Mouse (Mus musculus): ENCODE data around the gene Tmem136. TPM values are rescaled to one million over a fixed set of nuclear protein-coding genes. Genes with fewer than 3 reads are reported as not detected.

Gene Tmem136
- polyA plus RNA-seq, 1 experiment from 2014 or later: 13.6 TPM

- no peak overlapping the region for H3K4me3 ChIP-seq (ENCODE audit: low read depth, low read length)
- H3K27ac ChIP-seq (replicated peaks; ENCODE audit: low read depth, low read length): no peak overlapping the region
Observed at GRCm38 (mm10) chr9:43101936-43102595, 14.3 kb downstream of the Tmem136 start.

GRCm38 (mm10) chr9:43098922-43099321, 17.4 kb downstream of the Tmem136 start:
- Histone ChIP-seq H3K9ac (replicated peaks; ENCODE audit: low read length) (no peak overlapping the region), H3K4me3 (ENCODE audit: low read depth, low read length) (no peak overlapping the region), H3K9me3 (replicated peaks; ENCODE audit: control insufficient read depth, low read length) (no peaks in the 10 kb centered on the region), H3K4me2 (ENCODE audit: low read depth, low read length) (no peak overlapping the region), H3K4me1 (ENCODE audit: control insufficient read depth, insufficient read depth, low read length) (no peaks in the 10 kb centered on the region), H3K36me3 (replicated peaks; ENCODE audit: control insufficient read depth, insufficient read depth, low read depth, low read length) (no peaks in the 10 kb centered on the region), H3K27ac (replicated peaks; ENCODE audit: low read depth, low read length) (no peak overlapping the region), H3K27me3 (ENCODE audit: control insufficient read depth, insufficient read depth, low read length) (no peaks in the 10 kb centered on the region)
- ATAC-seq (replicated peaks; ENCODE audit: insufficient number of reproducible peaks, low FRiP score, low TSS enrichment, low read depth): no peak
- DNase-seq (ENCODE audit: low spot score): no peak
- 58% methylated on average over 4 of the region's 4 CpGs for WGBS

More at GRCm38 (mm10) chr9:43101936-43102595, 14.3 kb downstream of the Tmem136 start:
- H3K9ac ChIP-seq (replicated peaks; ENCODE audit: low read length): no peak overlapping the region
- H3K36me3 ChIP-seq (replicated peaks; ENCODE audit: control insufficient read depth, insufficient read depth, low read depth, low read length): no peaks in the 10 kb centered on the region
- H3K4me2 ChIP-seq (ENCODE audit: low read depth, low read length): no peak overlapping the region
- no peaks in the 10 kb centered on the region for H3K9me3 ChIP-seq (replicated peaks; ENCODE audit: control insufficient read depth, low read length)
- whole genome bisulfite sequencing: 76% methylated on average over 8 of the region's 8 CpGs
- H3K27me3 ChIP-seq (ENCODE audit: control insufficient read depth, insufficient read depth, low read length): no peaks in the 10 kb centered on the region
- DNase-seq (ENCODE audit: low spot score) (no peak), ATAC-seq (replicated peaks; ENCODE audit: insufficient number of reproducible peaks, low FRiP score, low TSS enrichment, low read depth) (no peak)
- H3K4me1 ChIP-seq (ENCODE audit: control insufficient read depth, insufficient read depth, low read length): no peaks in the 10 kb centered on the region; the same call in 1 of the 2 replicates

GRCm38 (mm10) chr9:43097801-43098557, 18.4 kb downstream of the Tmem136 start:
- Histone ChIP-seq H3K9ac (replicated peaks; ENCODE audit: low read length) (no peak overlapping the region), H3K4me2 (ENCODE audit: low read depth, low read length) (no peak overlapping the region), H3K4me3 (ENCODE audit: low read depth, low read length) (no peak overlapping the region), H3K9me3 (replicated peaks; ENCODE audit: control insufficient read depth, low read length) (no peaks in the 10 kb centered on the region), H3K36me3 (replicated peaks; ENCODE audit: control insufficient read depth, insufficient read depth, low read depth, low read length) (no peaks in the 10 kb centered on the region), H3K4me1 (ENCODE audit: control insufficient read depth, insufficient read depth, low read length) (no peaks in the 10 kb centered on the region), H3K27ac (replicated peaks; ENCODE audit: low read depth, low read length) (no peak overlapping the region), H3K27me3 (ENCODE audit: control insufficient read depth, insufficient read depth, low read length) (no peaks in the 10 kb centered on the region)
- no peak for ATAC-seq (replicated peaks; ENCODE audit: insufficient number of reproducible peaks, low FRiP score, low TSS enrichment, low read depth)
- WGBS: 92% methylated on average over 3 of the region's 3 CpGs
- DNase-seq (ENCODE audit: low spot score): no peak

- Histone ChIP-seq H3K36me3 (replicated peaks; ENCODE audit: control insufficient read depth, insufficient read depth, low read depth, low read length) (no peaks in the 10 kb centered on the region), H3K27me3 (ENCODE audit: control insufficient read depth, insufficient read depth, low read length) (no peaks in the 10 kb centered on the region), H3K4me3 (ENCODE audit: low read depth, low read length) (no peak overlapping the region), H3K4me1 (ENCODE audit: control insufficient read depth, insufficient read depth, low read length) (no peaks in the 10 kb centered on the region), H3K27ac (replicated peaks; ENCODE audit: low read depth, low read length) (no peak overlapping the region), H3K9ac (replicated peaks; ENCODE audit: low read length) (no peak overlapping the region), H3K4me2 (ENCODE audit: low read depth, low read length) (no peak overlapping the region), H3K9me3 (replicated peaks; ENCODE audit: control insufficient read depth, low read length) (no peaks in the 10 kb centered on the region)
- ATAC-seq (replicated peaks; ENCODE audit: insufficient number of reproducible peaks, low FRiP score, low TSS enrichment, low read depth): no peak
- DNase-seq (ENCODE audit: low spot score): no peak
Observed at GRCm38 (mm10) chr9:43096337-43096736, 20.0 kb downstream of the Tmem136 start.

- no peak for DNase-seq (ENCODE audit: low spot score)
- no peak overlapping the region for H3K9ac ChIP-seq (replicated peaks; ENCODE audit: low read length)
- no peaks in the 10 kb centered on the region for H3K9me3 ChIP-seq (replicated peaks; ENCODE audit: control insufficient read depth, low read length)
- H3K4me3 ChIP-seq (ENCODE audit: low read depth, low read length): no peak overlapping the region
- no peak overlapping the region for H3K4me2 ChIP-seq (ENCODE audit: low read depth, low read length)
- no peak overlapping the region for H3K27ac ChIP-seq (replicated peaks; ENCODE audit: low read depth, low read length)
- WGBS: 90% methylated on average over 4 of the region's 4 CpGs
- no peaks in the 10 kb centered on the region for H3K36me3 ChIP-seq (replicated peaks; ENCODE audit: control insufficient read depth, insufficient read depth, low read depth, low read length)
- no peaks in the 10 kb centered on the region for H3K27me3 ChIP-seq (ENCODE audit: control insufficient read depth, insufficient read depth, low read length)
- no peaks in the 10 kb centered on the region for H3K4me1 ChIP-seq (ENCODE audit: control insufficient read depth, insufficient read depth, low read length)
- ATAC-seq (replicated peaks; ENCODE audit: insufficient number of reproducible peaks, low FRiP score, low TSS enrichment, low read depth): no peak
Observed at GRCm38 (mm10) chr9:43094828-43095227, 21.5 kb downstream of the Tmem136 start.

GRCm38 (mm10) chr9:43093803-43094202, 22.6 kb downstream of the Tmem136 start:
- H3K27me3 ChIP-seq (ENCODE audit: control insufficient read depth, insufficient read depth, low read length): no peaks in the 10 kb centered on the region
- no peaks in the 10 kb centered on the region for H3K36me3 ChIP-seq (replicated peaks; ENCODE audit: control insufficient read depth, insufficient read depth, low read depth, low read length)
- 80% methylated on average over 3 of the region's 3 CpGs for WGBS
- no peaks in the 10 kb centered on the region for H3K9me3 ChIP-seq (replicated peaks; ENCODE audit: control insufficient read depth, low read length)
- ATAC-seq (replicated peaks; ENCODE audit: insufficient number of reproducible peaks, low FRiP score, low TSS enrichment, low read depth) (no peak), DNase-seq (ENCODE audit: low spot score) (no peak)
- H3K27ac ChIP-seq (replicated peaks; ENCODE audit: low read depth, low read length): no peak overlapping the region
- no peak overlapping the region for H3K4me2 ChIP-seq (ENCODE audit: low read depth, low read length)
- no peaks in the 10 kb centered on the region for H3K4me1 ChIP-seq (ENCODE audit: control insufficient read depth, insufficient read depth, low read length)
- no peak overlapping the region for H3K4me3 ChIP-seq (ENCODE audit: low read depth, low read length)
- H3K9ac ChIP-seq (replicated peaks; ENCODE audit: low read length): no peak overlapping the region

GRCm38 (mm10) chr9:43085686-43086285, 30.6 kb downstream of the Tmem136 start:
- no peak overlapping the region for H3K9ac ChIP-seq (replicated peaks; ENCODE audit: low read length)
- no peaks in the 10 kb centered on the region for H3K27me3 ChIP-seq (ENCODE audit: control insufficient read depth, insufficient read depth, low read length)
- DNase-seq (ENCODE audit: low spot score) (no peak), ATAC-seq (replicated peaks; ENCODE audit: insufficient number of reproducible peaks, low FRiP score, low TSS enrichment, low read depth) (no peak)
- H3K4me2 ChIP-seq (ENCODE audit: low read depth, low read length): no peak overlapping the region
- no peak overlapping the region for H3K4me3 ChIP-seq (ENCODE audit: low read depth, low read length)
- 95% methylated on average over 1 of the region's 1 CpGs for WGBS
- no peaks in the 10 kb centered on the region for H3K4me1 ChIP-seq (ENCODE audit: control insufficient read depth, insufficient read depth, low read length)
- H3K27ac ChIP-seq (replicated peaks; ENCODE audit: low read depth, low read length): no peak overlapping the region
- no peaks in the 10 kb centered on the region for H3K36me3 ChIP-seq (replicated peaks; ENCODE audit: control insufficient read depth, insufficient read depth, low read depth, low read length)
- no peaks in the 10 kb centered on the region for H3K9me3 ChIP-seq (replicated peaks; ENCODE audit: control insufficient read depth, low read length)

Measured in embryonic facial prominence, embryonic 11.5 days (tissue).